Mouse (Mus musculus) embryonic facial prominence, embryonic 12.5 days (tissue): ENCODE data around the gene Tmem141. TPM values are rescaled to one million over a fixed set of nuclear protein-coding genes. Genes with fewer than 3 reads are reported as not detected.

Source experiments
- ATAC-seq: fragments of 200-750 bp; cut with Nextera tagmentation; 2 replicates; pipeline ENCODE4 v1.8.0; 2017; ENCODE audit not compliant: insufficient number of reproducible peaks, insufficient read depth, low FRiP score, low TSS enrichment
- H3K27ac ChIP-seq: fragments of 300-500 bp; sonication (generic); 2 replicates; pipeline ENCODE4 v1.5.1; 2016; ENCODE audit warnings: mild to moderate bottlenecking
- H3K27me3 ChIP-seq: fragments of 300-500 bp; sonication (generic); 2 replicates; pipeline ENCODE4 v1.6.1; 2016; ENCODE audit warnings: mild to moderate bottlenecking, moderate library complexity
- H3K36me3 ChIP-seq: fragments of 300-500 bp; sonication (generic); 2 replicates; pipeline ENCODE4 v1.6.1; 2016; ENCODE audit warnings: mild to moderate bottlenecking
- H3K4me1 ChIP-seq: fragments of 300-500 bp; sonication (generic); 2 replicates; pipeline ENCODE4 v1.6.1; 2016
- H3K4me2 ChIP-seq: fragments of 300-500 bp; sonication (generic); replicated peaks from 2 replicates; pipeline ENCODE4 v1.6.1; 2016; ENCODE audit warnings: mild to moderate bottlenecking, moderate library complexity
- H3K4me3 ChIP-seq: fragments of 300-500 bp; sonication (generic); 2 replicates; pipeline ENCODE4 v1.5.1; 2016; ENCODE audit warnings: mild to moderate bottlenecking
- H3K9ac ChIP-seq: fragments of 300-500 bp; sonication (generic); 2 replicates; pipeline ENCODE4 v1.6.1; 2016; ENCODE audit warnings: mild to moderate bottlenecking, moderate library complexity
- H3K9me3 ChIP-seq: fragments of 300-500 bp; sonication (generic); 2 replicates; pipeline ENCODE4 v1.6.1; 2016; ENCODE audit warnings: mild to moderate bottlenecking, moderate library complexity
- WGBS: fragments of 180-500 bp; shearing (Covaris S2); methylation state at CpG from one replicate; pipeline ENCODE4 v1.1.7; 2016; 5-methylcytosine and 5-hydroxymethylcytosine counted together
- polyA plus RNA-seq: library from polyadenylated mRNA; unstranded; fragments of >200 nt; fragmentation: Nextera tagmentation; extraction: Ambion mirVana; gene quantifications from 2 replicates; pipeline ENCODE4 v1.2.1, GENCODE M21; 2016

The Tmem141 gene
- polyA plus RNA-seq, 1 experiment from 2014 or later: 21.1 TPM

GRCm38 (mm10) chr2:25575432-25576027 lies 46.3 kb downstream of the Tmem141 start:
- ATAC-seq: no peak
- peaks cover 45% of the 10 kb centered on the region for H3K4me1 ChIP-seq
- peak overlapping the region; percentile 65 for H3K4me3 ChIP-seq
- H3K27me3 ChIP-seq: peaks cover 49% of the 10 kb centered on the region
- no peaks in the 10 kb centered on the region for H3K9me3 ChIP-seq
- WGBS: 16% methylated on average over 21 of the region's 21 CpGs
- peak overlapping the region; percentile 69 for H3K9ac ChIP-seq
- peak overlapping the region; percentile 94 for H3K4me2 ChIP-seq
- H3K27ac ChIP-seq: peak overlapping the region; percentile 85
- peaks cover 13% of the 10 kb centered on the region for H3K36me3 ChIP-seq

GRCm38 (mm10) chr2:25574579-25575431 lies 47.0 kb downstream of the Tmem141 start, which contains the start of the genes Mamdc4 and Phpt1:
TSS of gene Mamdc4 (minus strand) at chr2:25574845.
TSS of gene Phpt1 (minus strand) at chr2:25575224.
- H3K4me1 ChIP-seq: peaks cover 41% of the 10 kb centered on the region
- H3K27ac ChIP-seq: peak within 1 kb of the TSS; percentile 85
- peak within 1 kb of the TSS; percentile 94 for H3K4me2 ChIP-seq
- peak within 1 kb of the TSS; percentile 65 for H3K4me3 ChIP-seq
- H3K36me3 ChIP-seq: peaks cover 20% of the 10 kb centered on the region
- peak within 1 kb of the TSS; percentile 69 for H3K9ac ChIP-seq
- peaks cover 42% of the 10 kb centered on the region for H3K27me3 ChIP-seq
- under 1% methylated on average over 40 of the region's 45 CpGs for WGBS
- H3K9me3 ChIP-seq: no peaks in the 10 kb centered on the region
- peak; percentile 98 for ATAC-seq

GRCm38 (mm10) chr2:25574136-25574535 lies 47.7 kb downstream of the Tmem141 start:
- WGBS: 21% methylated on average over 11 of the region's 11 CpGs
- H3K27me3 ChIP-seq: peaks cover 35% of the 10 kb centered on the region
- H3K4me3 ChIP-seq: peak overlapping the region; percentile 65
- H3K27ac ChIP-seq: peak overlapping the region; percentile 85; the same call in 1 of the 2 replicates
- H3K4me1 ChIP-seq: peaks cover 34% of the 10 kb centered on the region
- no peaks in the 10 kb centered on the region for H3K9me3 ChIP-seq
- peaks cover 27% of the 10 kb centered on the region for H3K36me3 ChIP-seq
- peak overlapping the region; percentile 69 for H3K9ac ChIP-seq
- no peak for ATAC-seq
- H3K4me2 ChIP-seq: peak overlapping the region; percentile 94

GRCm38 (mm10) chr2:25573068-25573467 lies 48.7 kb downstream of the Tmem141 start:
- Histone ChIP-seq H3K27me3 (peaks cover 24% of the 10 kb centered on the region), H3K36me3 (peaks cover 37% of the 10 kb centered on the region), H3K27ac (no peak overlapping the region), H3K4me1 (peaks cover 31% of the 10 kb centered on the region), H3K9ac (no peak overlapping the region), H3K4me2 (no peak overlapping the region), H3K4me3 (no peak overlapping the region), H3K9me3 (no peaks in the 10 kb centered on the region)
- 85% methylated on average over 2 of the region's 2 CpGs for WGBS
- no peak for ATAC-seq

- no peak overlapping the region for H3K4me2 ChIP-seq
- no peak for ATAC-seq
- peaks cover 52% of the 10 kb centered on the region for H3K36me3 ChIP-seq
- no peak overlapping the region for H3K9ac ChIP-seq
- no peaks in the 10 kb centered on the region for H3K9me3 ChIP-seq
- H3K4me1 ChIP-seq: peaks cover 21% of the 10 kb centered on the region
- no peak overlapping the region for H3K27ac ChIP-seq
- WGBS: 90% methylated on average over 4 of the region's 4 CpGs
- H3K27me3 ChIP-seq: peaks cover 6% of the 10 kb centered on the region
- H3K4me3 ChIP-seq: no peak overlapping the region
These were observed 50.6 kb downstream of the Tmem141 start for GRCm38 (mm10) chr2:25571221-25571620.

Other genes starting within 250 kb of the Tmem141 start
- gene Sapcd2, start 249.7 kb downstream of the Tmem141 start, polyA plus RNA-seq: 51.4 and 51.6 TPM in 2 replicates
- 0.41 and 0.42 TPM in 2 replicates for gene Entpd2, start 226.1 kb downstream of the Tmem141 start, polyA plus RNA-seq
- gene Npdc1, start 222.7 kb downstream of the Tmem141 start, polyA plus RNA-seq: 47.7 and 60.0 TPM in 2 replicates
- gene Fut7, start 198.7 kb downstream of the Tmem141 start, polyA plus RNA-seq: not detected in 2 replicates
- gene Abca2, start 193.3 kb downstream of the Tmem141 start, polyA plus RNA-seq: 4.8 and 5.2 TPM in 2 replicates
- 1.4 and 1.8 TPM in 2 replicates for gene Clic3, start 165.2 kb downstream of the Tmem141 start, polyA plus RNA-seq
- 28.6 and 28.9 TPM in 2 replicates for gene Paxx, start 160.9 kb downstream of the Tmem141 start, polyA plus RNA-seq
- gene Ptgds, start 152.0 kb downstream of the Tmem141 start, polyA plus RNA-seq: 0.70 and 0.96 TPM in 2 replicates
- gene Lcn12, start 128.1 kb downstream of the Tmem141 start, polyA plus RNA-seq: not detected in 2 replicates
- 81.8 and 82.8 TPM in 2 replicates for gene Fbxw5, start 121.3 kb downstream of the Tmem141 start, polyA plus RNA-seq
- 6.3 and 6.4 TPM in 2 replicates for gene C8g, start 120.3 kb downstream of the Tmem141 start, polyA plus RNA-seq
- gene Traf2, start 75.1 kb downstream of the Tmem141 start, polyA plus RNA-seq: 37.7 and 37.8 TPM in 2 replicates
- gene Edf1, start 64.2 kb downstream of the Tmem141 start, polyA plus RNA-seq: 310 and 331 TPM in 2 replicates
- 4.2 and 10.1 TPM in 2 replicates for gene Mamdc4, start 47.2 kb downstream of the Tmem141 start, polyA plus RNA-seq
- 156 and 177 TPM in 2 replicates for gene Phpt1, start 46.8 kb downstream of the Tmem141 start, polyA plus RNA-seq
- 0.20 and 0.24 TPM in 2 replicates for gene Ajm1, start 40.2 kb downstream of the Tmem141 start, polyA plus RNA-seq
- 79.0 and 84.9 TPM in 2 replicates for gene Rabl6, start 13.5 kb downstream of the Tmem141 start, polyA plus RNA-seq
- gene Ccdc183, start 4.3 kb downstream of the Tmem141 start, polyA plus RNA-seq: 0.19 TPM in 2 replicates
- 0.65 and 0.69 TPM in 2 replicates for gene Fcna, start 6.0 kb upstream of the Tmem141 start, polyA plus RNA-seq
- gene Lcn8, start 31.1 kb upstream of the Tmem141 start, polyA plus RNA-seq: 0.36 and 0.62 TPM in 2 replicates
- not detected in 2 replicates for gene Lcn5, start 35.9 kb upstream of the Tmem141 start, polyA plus RNA-seq
- not detected in 2 replicates for gene Lcn6, start 54.8 kb upstream of the Tmem141 start, polyA plus RNA-seq
- not detected in 2 replicates for gene Lcn10, start 60.7 kb upstream of the Tmem141 start, polyA plus RNA-seq
- not detected in 2 replicates for gene Obp2a, start 78.0 kb upstream of the Tmem141 start, polyA plus RNA-seq
- gene Bmyc, start 84.7 kb upstream of the Tmem141 start, polyA plus RNA-seq: 100 and 106 TPM in 2 replicates
- gene Obp2b, start 115.0 kb upstream of the Tmem141 start, polyA plus RNA-seq: not detected in 2 replicates
- not detected in 2 replicates for gene Lcn3, start 143.6 kb upstream of the Tmem141 start, polyA plus RNA-seq
- gene Lcn11, start 155.0 kb upstream of the Tmem141 start, polyA plus RNA-seq: not detected in 2 replicates
- gene Gm13539, start 160.3 kb upstream of the Tmem141 start, polyA plus RNA-seq: not detected in 2 replicates
- not detected in 2 replicates for gene Glt6d1, start 193.8 kb upstream of the Tmem141 start, polyA plus RNA-seq
- gene Lcn9, start 201.1 kb upstream of the Tmem141 start, polyA plus RNA-seq: not detected in 2 replicates
- not detected in 2 replicates for gene Sohlh1, start 225.2 kb upstream of the Tmem141 start, polyA plus RNA-seq
- 0.67 and 1.6 TPM in 2 replicates for gene Kcnt1, start 241.7 kb upstream of the Tmem141 start, polyA plus RNA-seq